Mouse (Mus musculus) myocyte (in vitro differentiated cells): ENCODE measurements around the gene Ybx3. TPM values are rescaled to one million over a fixed set of nuclear protein-coding genes. Genes with fewer than 3 reads are reported as not detected.

ENCODE experiments used
- H3K27me3 ChIP-seq: one replicate; pipeline ENCODE4 v1.6.1; 2011; ENCODE audit not compliant: control insufficient read depth, insufficient read depth, insufficient read length
- H3K36me3 ChIP-seq: one replicate; pipeline ENCODE4 v1.6.1; 2011; ENCODE audit not compliant: control insufficient read depth, insufficient read depth
- H3K4me2 ChIP-seq: one replicate; pipeline ENCODE4 v1.6.1; 2011; ENCODE audit warnings: low read depth, control low read depth
- H3K4me3 ChIP-seq: one replicate; pipeline ENCODE4 v1.5.1; 2011; ENCODE audit warnings: mild to moderate bottlenecking, control low read depth, moderate library complexity
- H3K79me2 ChIP-seq: one replicate; pipeline ENCODE4 v1.6.1; 2011; ENCODE audit not compliant: control insufficient read depth, insufficient read depth
- H3ac ChIP-seq: one replicate; pipeline ENCODE4 v1.6.1; 2011; ENCODE audit not compliant: control insufficient read depth, insufficient read length
- CEBPB ChIP-seq: IDR thresholded peaks from 2 replicates; pipeline ENCODE4 v1.6.1; 2011; ENCODE audit warnings: mild to moderate bottlenecking, moderate library complexity; ENCODE audit not compliant: poor library complexity, insufficient read depth, severe bottlenecking
- E2F4 ChIP-seq: IDR thresholded peaks from one replicate; pipeline ENCODE4 v1.6.1; 2011; ENCODE audit warnings: mild to moderate bottlenecking, control low read depth, moderate library complexity; ENCODE audit not compliant: insufficient read depth
- MAX ChIP-seq: IDR thresholded peaks from one replicate; pipeline ENCODE4 v1.6.1; 2011; ENCODE audit warnings: low read depth, mild to moderate bottlenecking, control low read depth
- MYOD1 ChIP-seq, 3 experiments: IDR thresholded peaks; one replicate each; pipeline ENCODE4 v1.6.1; 2011; ENCODE audit warnings: control low read depth in 2 of 3, low read depth in 2 of 3, mild to moderate bottlenecking in 2 of 3, moderate library complexity in 1 of 3; ENCODE audit not compliant: insufficient read length in 2 of 3, control insufficient read depth in 1 of 3
- MYOG ChIP-seq, 3 experiments: IDR thresholded peaks; one replicate each; pipeline ENCODE4 v1.6.1; 2011; ENCODE audit warnings: control low read depth in 2 of 3, low read depth in 2 of 3, mild to moderate bottlenecking in 2 of 3; ENCODE audit not compliant: insufficient read length in 2 of 3, control insufficient read depth in 1 of 3, insufficient read depth in 1 of 3
- POLR2A ChIP-seq: IDR thresholded peaks from one replicate; pipeline ENCODE4 v1.6.1; 2011; ENCODE audit warnings: low read depth, mild to moderate bottlenecking, control low read depth, moderate library complexity; ENCODE audit not compliant: insufficient read length
- POLR2AphosphoS2 ChIP-seq: IDR thresholded peaks from one replicate; pipeline ENCODE4 v1.6.1; 2011; ENCODE audit warnings: low read depth, control low read depth; ENCODE audit not compliant: insufficient read length
- REST ChIP-seq: IDR thresholded peaks from one replicate; pipeline ENCODE4 v1.6.1; 2011; ENCODE audit warnings: mild to moderate bottlenecking, control low read depth, moderate library complexity; ENCODE audit not compliant: insufficient read depth, insufficient read length
- SRF ChIP-seq: IDR thresholded peaks from one replicate; pipeline ENCODE4 v1.6.1; 2011; ENCODE audit warnings: low read depth; ENCODE audit not compliant: control insufficient read depth, insufficient read length
- TCF12 ChIP-seq: IDR thresholded peaks from one replicate; pipeline ENCODE4 v1.6.1; 2011; ENCODE audit warnings: mild to moderate bottlenecking, control low read depth; ENCODE audit not compliant: poor library complexity, insufficient read depth, severe bottlenecking
- TCF3 ChIP-seq: IDR thresholded peaks from one replicate; pipeline ENCODE4 v1.6.1; 2011; ENCODE audit warnings: low read depth, control low read depth; ENCODE audit not compliant: insufficient read length
- USF1 ChIP-seq: IDR thresholded peaks from one replicate; pipeline ENCODE4 v1.6.1; 2011; ENCODE audit warnings: low read depth, mild to moderate bottlenecking, control low read depth, moderate library complexity
- polyA plus RNA-seq: library from polyadenylated mRNA; unstranded; fragments of >200 nt; fragmentation: generic; extraction: Trizol; gene quantifications from one replicate; pipeline ENCODE4 v1.2.1, GENCODE M21; 2012; ENCODE audit warnings: missing spikeins

Ybx3 gene
- polyA plus RNA-seq, 1 experiment: 768 TPM

DNA sequence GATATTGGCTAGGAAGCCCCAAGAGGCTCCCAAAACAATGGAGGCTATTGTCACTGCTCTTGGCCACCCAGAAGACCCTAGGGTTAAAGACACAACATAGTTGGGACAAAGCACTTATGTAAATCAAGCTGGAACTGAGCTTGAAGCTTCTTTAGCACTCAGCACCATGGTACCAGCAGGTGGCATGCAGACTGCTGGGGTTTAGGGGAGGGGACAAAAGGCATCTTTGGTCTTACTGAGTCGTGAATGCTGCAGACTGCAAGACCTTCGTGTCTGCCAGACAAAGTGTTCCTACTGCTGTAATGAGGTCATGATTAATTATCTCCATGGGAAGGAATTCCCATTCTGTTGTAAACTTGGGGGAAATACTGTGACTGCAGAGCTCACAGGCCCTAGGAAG, 17.6 kb upstream of the Ybx3 start:
- no peaks in the 10 kb centered on the region for H3K36me3 ChIP-seq
- no peaks in the 10 kb centered on the region for H3K79me2 ChIP-seq
- H3K4me3 ChIP-seq: no peak overlapping the region
- H3ac ChIP-seq: no peak overlapping the region
- no peak for TF ChIP-seq SRF
- no peak for TF ChIP-seq USF1
- TF ChIP-seq E2F4: no peak
- TF ChIP-seq MYOD1 (IDR thresholded peaks at IDR 0.05; ENCODE audit: control insufficient read depth in 1 of 3, insufficient read length in 2 of 3, low read depth in 2 of 3): no peak
- no peak for TF ChIP-seq MAX
- TF ChIP-seq TCF3: no peak
- TF ChIP-seq REST: no peak
- no peak for TF ChIP-seq CEBPB
- TF ChIP-seq POLR2AphosphoS2: no peak
- TF ChIP-seq MYOG (IDR thresholded peaks at IDR 0.05; ENCODE audit: control insufficient read depth in 1 of 3, insufficient read depth in 1 of 3, insufficient read length in 2 of 3, low read depth in 2 of 3): no peak
- no peak for TF ChIP-seq TCF12
- TF ChIP-seq POLR2A: no peak
- no peak overlapping the region for H3K4me2 ChIP-seq
- H3K27me3 ChIP-seq: no peaks in the 10 kb centered on the region

DNA sequence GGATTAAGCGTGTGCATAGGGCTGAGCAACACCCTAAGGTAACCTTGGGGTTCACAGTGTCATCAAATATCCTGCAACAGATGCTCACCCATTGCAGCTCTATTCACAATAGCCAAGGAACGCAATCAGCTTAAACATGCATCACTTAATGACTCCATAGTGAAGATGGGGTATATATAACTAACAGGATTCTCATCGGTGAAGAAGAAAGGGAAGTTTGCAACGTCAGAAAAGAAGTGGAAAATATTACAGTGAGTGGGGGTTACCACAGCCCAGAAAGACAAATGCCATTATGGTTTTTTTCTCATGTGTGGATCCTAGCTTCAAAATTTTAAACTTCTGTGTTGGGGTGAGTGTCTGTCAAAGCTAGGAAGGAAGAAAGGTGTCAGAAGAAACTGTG, 16.9 kb upstream of the Ybx3 start:
- Histone ChIP-seq H3K79me2 (no peaks in the 10 kb centered on the region), H3K27me3 (no peaks in the 10 kb centered on the region), H3K4me2 (no peak overlapping the region), H3ac (no peak overlapping the region), H3K36me3 (no peaks in the 10 kb centered on the region), H3K4me3 (no peak overlapping the region)
- TF ChIP-seq E2F4 (no peak), REST (no peak), CEBPB (no peak), POLR2AphosphoS2 (no peak)

DNA sequence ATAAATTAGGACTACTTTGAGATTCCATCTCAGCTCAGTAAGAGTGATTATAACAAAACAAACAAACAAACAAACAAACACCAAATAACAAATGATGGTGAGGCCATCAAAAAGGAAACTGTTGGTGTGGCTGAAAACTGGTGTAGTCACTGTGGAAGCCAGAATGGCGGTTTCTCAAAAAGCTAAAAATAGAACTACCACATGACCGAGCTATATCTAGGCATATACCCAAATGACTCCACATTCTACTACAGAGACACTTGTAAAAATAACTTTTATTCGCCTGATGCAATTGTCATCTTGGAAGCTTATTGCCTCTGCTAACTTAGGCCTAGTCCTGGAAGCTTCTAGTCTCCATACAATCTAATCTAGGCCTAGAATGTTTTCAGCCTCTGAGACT, 16.0 kb upstream of the Ybx3 start:
- H3ac ChIP-seq: no peak overlapping the region
- no peaks in the 10 kb centered on the region for H3K36me3 ChIP-seq
- no peaks in the 10 kb centered on the region for H3K79me2 ChIP-seq
- TF ChIP-seq POLR2A (no peak), MYOG (IDR thresholded peaks at IDR 0.05; ENCODE audit: control insufficient read depth in 1 of 3, insufficient read depth in 1 of 3, insufficient read length in 2 of 3, low read depth in 2 of 3) (no peak), E2F4 (no peak), USF1 (peak; percentile 34), MAX (no peak)
- peak overlapping the region; percentile 14 for H3K4me2 ChIP-seq
- no peaks in the 10 kb centered on the region for H3K27me3 ChIP-seq
- H3K4me3 ChIP-seq: no peak overlapping the region

DNA sequence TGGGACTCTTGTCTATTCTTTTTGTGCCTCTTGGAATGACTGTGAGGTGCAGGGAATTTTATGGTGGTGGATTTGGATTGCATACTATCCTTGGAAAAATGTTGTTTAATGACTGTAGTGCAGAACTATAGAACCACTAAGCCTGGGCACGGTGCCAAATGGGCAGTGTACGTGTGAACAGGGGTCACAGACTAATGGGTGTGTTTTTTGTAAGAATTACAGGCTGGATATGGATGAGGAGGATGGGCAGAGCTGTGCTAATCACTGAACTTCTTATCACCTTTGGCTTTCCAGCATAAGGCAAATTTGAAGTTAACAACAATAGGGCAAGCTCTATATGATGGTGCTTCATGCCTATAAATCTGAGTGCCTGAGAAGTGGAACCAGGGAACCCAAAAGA, 14.8 kb upstream of the Ybx3 start:
- Histone ChIP-seq H3K4me2 (no peak overlapping the region), H3K36me3 (no peaks in the 10 kb centered on the region), H3K79me2 (no peaks in the 10 kb centered on the region), H3K4me3 (no peak overlapping the region), H3ac (no peak overlapping the region), H3K27me3 (no peaks in the 10 kb centered on the region)
- TF ChIP-seq MYOD1 (IDR thresholded peaks at IDR 0.05; ENCODE audit: control insufficient read depth in 1 of 3, insufficient read length in 2 of 3, low read depth in 2 of 3) (no peak), USF1 (no peak), CEBPB (no peak), TCF3 (no peak), MAX (no peak), REST (no peak), POLR2A (no peak), TCF12 (no peak), E2F4 (no peak), POLR2AphosphoS2 (no peak), MYOG (IDR thresholded peaks at IDR 0.05; ENCODE audit: control insufficient read depth in 1 of 3, insufficient read depth in 1 of 3, insufficient read length in 2 of 3, low read depth in 2 of 3) (no peak), SRF (no peak)

DNA sequence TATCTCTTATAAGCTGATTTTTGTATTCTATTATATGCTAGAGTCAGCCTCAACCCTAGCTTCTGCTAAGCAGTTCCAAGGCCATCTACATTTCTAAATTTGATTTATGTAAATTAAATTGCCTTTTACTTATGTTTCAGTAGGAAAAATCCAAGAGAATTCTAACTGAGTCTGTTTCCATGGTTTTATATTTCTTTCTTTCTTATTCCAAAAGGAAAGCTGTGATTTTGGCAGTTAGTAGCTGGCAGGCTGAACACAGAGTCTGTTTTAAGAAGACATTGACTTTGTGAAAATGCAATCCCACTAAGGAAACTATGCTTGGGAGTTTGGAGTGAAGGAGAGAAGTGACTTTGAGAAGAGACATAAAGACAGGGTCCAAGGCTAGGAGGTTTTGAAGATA, 14.3 kb upstream of the Ybx3 start:
- Histone ChIP-seq H3K27me3 (no peaks in the 10 kb centered on the region), H3K4me2 (no peak overlapping the region), H3K4me3 (no peak overlapping the region), H3ac (no peak overlapping the region), H3K36me3 (no peaks in the 10 kb centered on the region), H3K79me2 (no peaks in the 10 kb centered on the region)
- TF ChIP-seq MYOD1 (IDR thresholded peaks at IDR 0.05; ENCODE audit: control insufficient read depth in 1 of 3, insufficient read length in 2 of 3, low read depth in 2 of 3): no peak

DNA sequence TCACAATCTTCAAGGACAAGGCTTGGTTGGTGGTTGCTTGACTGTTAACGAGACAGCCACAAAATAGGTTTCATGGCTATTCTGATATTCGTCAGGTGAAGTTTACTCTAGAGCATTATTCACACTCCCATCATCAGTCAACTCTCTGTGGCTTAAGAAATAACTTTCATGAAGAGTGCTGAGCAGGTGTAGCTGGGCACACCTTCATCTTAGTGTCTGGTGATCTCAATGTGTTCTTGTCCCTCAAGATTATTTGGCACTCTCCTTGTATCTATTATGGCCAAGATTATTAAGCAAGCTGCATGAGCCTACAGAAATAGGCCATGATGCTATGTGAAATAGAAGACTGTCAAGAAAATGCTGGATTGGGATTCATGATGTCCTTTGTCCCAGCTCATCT, 13.0 kb upstream of the Ybx3 start:
- H3K79me2 ChIP-seq: no peaks in the 10 kb centered on the region
- no peak overlapping the region for H3K4me3 ChIP-seq
- no peaks in the 10 kb centered on the region for H3K27me3 ChIP-seq
- no peak overlapping the region for H3K4me2 ChIP-seq
- no peak overlapping the region for H3ac ChIP-seq
- TF ChIP-seq SRF: no peak
- TF ChIP-seq REST: no peak
- TF ChIP-seq TCF12: peak; percentile 36
- TF ChIP-seq E2F4: no peak
- no peak for TF ChIP-seq TCF3
- TF ChIP-seq MAX: no peak
- peak in 1 of 3 experiments; percentile 49 for TF ChIP-seq MYOG (IDR thresholded peaks at IDR 0.05; ENCODE audit: control insufficient read depth in 1 of 3, insufficient read depth in 1 of 3, insufficient read length in 2 of 3, low read depth in 2 of 3)
- TF ChIP-seq CEBPB: no peak
- TF ChIP-seq USF1: no peak
- peak; percentile 60 to 91 (median 81) for TF ChIP-seq MYOD1 (IDR thresholded peaks at IDR 0.05; ENCODE audit: control insufficient read depth in 1 of 3, insufficient read length in 2 of 3, low read depth in 2 of 3)
- TF ChIP-seq POLR2AphosphoS2: no peak
- TF ChIP-seq POLR2A: no peak
- no peaks in the 10 kb centered on the region for H3K36me3 ChIP-seq
